Mouse (Mus musculus): ENCODE measurements around the gene Gm4871. TPM values are rescaled to one million over a fixed set of nuclear protein-coding genes. Genes with fewer than 3 reads are reported as not detected.
"Not testable (repeated sequence)": the region's sequence is repeated elsewhere in the genome, so short reads cannot be mapped to it uniquely, and the experiment has no call there.

The Gm4871 gene
- total RNA-seq (2021): not detected
- long read RNA-seq, experiment 1: 0 reads
- long read RNA-seq, experiment 2: 0 reads

DNA sequence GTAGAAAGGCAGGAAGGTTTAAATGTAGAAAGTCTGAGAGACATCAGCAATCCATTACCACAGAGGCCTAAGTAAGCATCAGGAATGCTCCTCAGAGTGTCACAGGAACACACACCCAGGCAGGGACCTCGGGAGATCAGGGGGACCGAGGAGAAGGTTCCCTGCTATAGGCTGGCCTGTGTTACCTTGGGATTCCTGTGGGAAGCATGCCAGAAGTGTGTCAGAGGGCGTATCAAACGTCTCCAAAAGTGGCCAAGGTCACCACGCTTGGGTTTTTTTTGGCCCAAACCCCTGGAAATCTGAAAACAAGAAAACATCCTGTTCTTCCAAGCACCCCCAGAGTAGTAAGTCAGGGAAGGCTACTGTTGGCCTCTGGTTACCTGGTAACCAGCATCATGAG is at the start of gene Gm4871:
TSS of gene Gm4871 (minus strand) at position 364 of the 400 bp plus-strand sequence.
- not testable (repeated sequence) for DNase-seq (ENCODE audit: low spot score)

DNA sequence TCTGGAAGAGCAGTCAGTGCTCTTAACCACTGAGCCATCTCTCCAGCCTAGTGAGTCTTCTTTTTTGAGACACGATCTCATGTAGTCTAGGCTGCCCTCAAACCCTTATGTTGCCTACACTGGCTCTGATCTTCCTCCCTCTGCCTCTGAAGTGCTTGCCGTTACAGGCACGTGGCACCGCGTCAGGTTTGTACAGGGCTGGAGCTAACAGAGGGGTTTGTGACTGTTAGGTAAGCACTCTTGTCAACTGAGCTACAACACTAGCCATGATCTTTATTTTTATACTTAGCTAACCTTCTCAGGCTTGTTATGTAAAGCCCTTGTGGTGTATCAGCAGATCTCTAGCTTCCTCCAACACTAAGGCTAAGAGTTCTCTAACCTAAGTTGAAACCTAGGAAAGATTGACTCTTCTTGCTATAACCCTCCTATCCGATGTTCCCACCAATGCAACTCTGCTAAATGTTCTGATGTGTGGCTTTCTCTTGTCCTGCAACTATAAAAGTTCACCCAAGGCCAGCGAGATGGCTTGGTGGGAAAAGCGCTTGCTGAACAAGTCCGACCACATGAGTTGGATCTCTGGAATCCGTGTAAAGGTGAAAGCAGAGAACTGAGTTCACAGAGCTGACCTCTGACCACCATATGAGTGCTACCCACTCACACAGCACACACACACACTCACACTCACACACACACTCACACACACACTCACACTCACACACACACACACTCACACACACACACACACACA is 49.5 kb upstream of the Gm4871 start:
- no peak for DNase-seq (ENCODE audit: low spot score)

DNA sequence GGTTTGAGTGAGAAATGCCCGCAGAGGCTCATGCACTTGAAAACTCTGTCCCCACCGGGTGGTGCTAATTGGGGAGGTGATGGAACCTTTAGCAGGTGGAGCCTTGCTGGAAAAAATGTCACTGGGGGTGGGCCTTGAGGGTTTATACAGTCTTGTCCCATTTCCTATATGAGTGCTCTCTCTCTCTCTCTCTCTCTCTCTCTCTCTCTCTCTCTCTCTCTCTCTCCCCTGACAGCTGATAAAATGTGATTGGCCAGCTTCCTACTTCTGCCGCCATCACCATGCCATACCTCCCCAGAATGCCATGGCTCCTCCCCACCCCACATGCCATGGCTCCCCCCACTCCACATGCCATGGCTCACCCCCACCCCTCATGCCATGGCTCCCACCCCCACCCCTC is 42.5 kb upstream of the Gm4871 start:
- DNase-seq (ENCODE audit: low spot score): no peak

DNA sequence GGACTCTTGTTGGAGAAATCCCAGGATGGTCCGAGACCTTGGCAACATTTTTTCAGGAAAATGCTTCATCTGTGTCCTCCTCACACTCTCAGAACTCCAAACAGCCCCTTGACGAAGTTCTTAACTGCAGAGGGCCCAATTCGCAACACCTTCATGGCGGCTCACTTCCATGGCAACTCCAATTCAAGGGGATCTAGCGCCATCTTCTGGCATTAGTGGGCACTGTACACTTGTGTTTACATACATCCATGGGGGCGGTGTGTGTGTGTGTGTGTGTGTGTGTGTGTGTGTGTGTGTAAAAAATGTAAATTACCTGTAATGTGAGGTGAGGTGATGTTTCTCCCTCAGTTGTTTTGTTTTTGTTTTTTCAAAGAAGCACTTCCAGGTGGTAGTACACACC is 38.8 kb upstream of the Gm4871 start:
- no peak for DNase-seq (ENCODE audit: low spot score)

DNA sequence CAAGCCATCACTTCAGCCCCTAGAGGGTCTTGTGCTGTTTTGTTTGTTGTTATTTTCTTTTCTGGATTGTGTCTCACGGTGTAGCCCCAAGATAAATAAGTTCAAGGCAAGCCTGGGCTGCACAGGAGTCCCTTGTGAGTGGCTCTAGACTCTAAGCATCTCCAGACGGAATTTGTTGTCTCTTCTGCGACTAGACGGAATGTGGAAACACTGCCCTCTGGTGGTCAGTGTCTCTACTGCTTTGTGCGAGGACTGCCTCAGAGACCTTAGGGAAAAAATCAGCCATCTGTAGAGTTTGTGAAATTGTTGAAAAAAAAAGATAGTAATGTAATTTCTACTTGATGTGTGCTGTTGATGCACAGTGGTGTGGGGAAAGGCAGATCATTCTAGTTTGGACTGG is 37.2 kb upstream of the Gm4871 start:
- DNase-seq (ENCODE audit: low spot score): peak; percentile 68

DNA sequence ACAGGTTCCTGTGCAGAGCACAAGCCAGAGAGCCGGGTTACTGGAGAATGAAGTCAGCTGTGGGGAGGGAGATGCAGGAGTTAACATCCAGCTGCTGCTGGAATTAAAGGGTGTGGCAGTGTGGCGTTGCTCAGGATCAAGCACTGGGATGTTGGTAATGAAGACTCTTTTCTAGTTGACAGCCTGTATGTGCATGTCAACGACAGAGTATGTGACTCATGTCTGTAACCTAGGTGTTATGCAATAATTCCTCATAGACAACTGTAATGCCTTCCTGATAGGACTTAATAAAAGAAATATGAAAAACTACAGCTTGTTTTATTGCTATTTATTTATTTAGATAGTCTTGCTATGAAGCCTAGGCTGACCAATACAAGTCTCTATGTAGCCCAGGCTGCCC is 36.3 kb upstream of the Gm4871 start:
- no peak for DNase-seq (ENCODE audit: low spot score)

DNA sequence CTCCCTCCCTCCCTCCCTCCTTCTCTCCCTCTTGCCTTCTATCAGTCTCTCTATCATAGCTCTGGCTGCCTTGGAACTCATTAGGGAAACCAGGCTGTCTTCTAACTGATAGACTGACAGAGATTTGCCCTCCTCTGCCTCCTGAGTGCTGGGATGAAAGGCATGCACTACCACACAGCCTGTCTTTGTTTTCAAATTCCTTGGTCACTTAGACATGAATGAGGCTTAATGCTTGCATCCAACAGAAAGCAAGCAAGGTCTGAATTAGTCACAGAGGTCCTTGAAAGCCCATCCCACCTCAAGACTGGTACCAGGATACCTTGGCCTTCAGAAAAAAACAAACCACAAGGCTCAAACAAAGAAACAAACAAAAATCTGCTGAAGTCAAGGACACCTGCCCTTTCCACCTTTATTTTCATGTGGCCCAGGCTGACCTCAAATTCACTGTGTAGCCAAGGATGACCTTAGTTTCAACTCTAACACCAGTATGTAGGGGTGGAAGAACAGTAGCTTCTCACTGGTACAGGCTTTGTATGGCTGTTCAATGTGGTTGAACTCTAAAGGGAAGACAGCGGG is 32.3 kb upstream of the Gm4871 start:
- no peak for DNase-seq (ENCODE audit: low spot score)

DNA sequence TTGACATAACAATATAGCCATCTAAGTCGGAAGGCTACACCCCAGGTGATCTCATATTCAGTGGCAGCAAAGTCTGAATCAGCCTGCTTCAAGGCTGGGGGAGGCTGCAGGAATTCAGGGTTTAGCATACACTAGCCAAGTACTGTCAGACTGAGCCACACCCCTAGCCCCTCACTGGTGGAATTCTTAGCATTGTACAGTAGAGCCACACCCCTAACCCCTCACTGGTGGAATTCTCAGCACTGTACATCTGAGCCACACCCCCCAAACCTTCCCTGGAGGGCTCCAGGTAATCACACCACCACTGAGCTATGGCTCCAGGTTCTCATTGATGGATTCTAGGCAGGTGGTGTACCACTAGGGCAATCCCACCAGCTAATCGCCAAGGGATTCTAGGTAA is 27.0 kb upstream of the Gm4871 start:
- no peak for DNase-seq (ENCODE audit: low spot score)

DNA sequence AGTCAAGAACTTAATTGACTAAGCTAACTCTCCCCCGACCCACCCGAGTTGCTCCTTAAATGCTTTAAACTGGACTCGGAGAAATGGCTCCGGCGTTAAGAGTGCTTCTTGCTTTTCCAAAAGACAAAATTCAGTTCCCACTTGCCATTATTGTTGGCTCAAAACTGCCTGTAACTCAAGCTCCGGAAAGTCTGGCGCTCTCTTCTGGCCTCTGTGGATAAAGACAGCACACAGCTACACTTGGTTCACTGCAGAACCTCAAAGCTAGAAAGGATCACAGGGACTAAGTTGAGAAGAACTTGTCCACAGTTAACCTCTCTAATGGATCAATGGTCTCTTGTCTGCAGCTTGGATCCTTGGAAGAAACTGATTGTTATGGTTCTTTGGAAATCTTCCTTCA is 26.2 kb upstream of the Gm4871 start:
- DNase-seq (ENCODE audit: low spot score): no peak

DNA sequence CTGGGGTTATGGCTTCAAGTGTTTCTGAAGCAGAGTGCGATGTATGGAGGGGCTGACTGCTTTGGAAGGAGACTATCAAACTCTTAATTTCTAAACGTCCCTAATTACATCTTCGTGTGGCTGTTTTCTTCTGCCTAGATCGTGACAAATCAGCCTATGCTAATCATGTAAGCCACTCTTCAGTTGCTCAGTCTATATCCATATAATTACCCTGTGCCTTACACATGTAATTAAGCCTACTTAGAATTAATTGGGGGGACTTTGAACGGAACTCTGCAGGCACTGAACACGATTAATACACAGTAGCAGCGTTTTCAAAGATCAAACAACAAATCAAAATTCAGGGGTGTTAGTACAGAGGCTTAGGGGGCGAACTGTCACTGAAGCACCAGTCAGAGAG is 25.4 kb upstream of the Gm4871 start:
- no peak for DNase-seq (ENCODE audit: low spot score)

DNA sequence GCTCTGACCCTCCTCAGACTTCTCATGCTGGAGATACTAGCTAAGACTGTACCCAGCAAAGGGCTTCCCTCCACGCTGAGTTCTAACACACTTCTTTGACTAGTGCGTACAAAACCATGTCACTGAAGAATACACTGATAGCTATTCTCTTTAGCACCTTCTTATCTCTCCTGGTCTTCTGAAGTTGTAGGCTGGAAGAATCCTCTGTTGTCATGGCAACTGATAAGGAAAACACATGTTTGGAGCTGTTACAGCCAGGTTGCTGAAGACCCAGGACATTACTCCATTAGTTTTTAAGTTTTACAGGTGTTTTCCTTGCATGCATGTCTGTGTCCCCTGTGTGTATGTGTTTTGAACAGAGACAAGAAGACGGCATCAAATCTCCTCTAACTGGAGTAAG is 21.6 kb upstream of the Gm4871 start:
- DNase-seq (ENCODE audit: low spot score): not testable (repeated sequence)

DNA sequence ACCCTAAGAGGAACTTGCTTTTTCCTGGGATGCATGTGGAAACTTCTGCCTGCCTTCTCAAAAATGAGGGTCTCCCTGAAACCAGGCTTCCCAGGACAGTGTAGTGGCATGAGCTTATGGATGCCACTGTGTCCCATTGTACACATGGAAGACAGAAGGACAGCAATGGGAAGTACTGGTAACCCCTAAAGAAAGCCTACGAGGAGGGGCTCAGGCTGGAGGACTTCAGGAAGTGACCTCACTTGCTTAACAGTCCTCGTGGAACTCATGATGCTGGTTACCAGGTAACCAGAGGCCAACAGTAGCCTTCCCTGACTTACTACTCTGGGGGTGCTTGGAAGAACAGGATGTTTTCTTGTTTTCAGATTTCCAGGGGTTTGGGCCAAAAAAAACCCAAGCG is 10.1 kb upstream of the Gm4871 start, which contains the start of gene 1700018F24Rik:
TSS of gene 1700018F24Rik (plus strand) at position 301 of the 400 bp plus-strand sequence.
- not testable (repeated sequence) for DNase-seq (ENCODE audit: low spot score)

DNA sequence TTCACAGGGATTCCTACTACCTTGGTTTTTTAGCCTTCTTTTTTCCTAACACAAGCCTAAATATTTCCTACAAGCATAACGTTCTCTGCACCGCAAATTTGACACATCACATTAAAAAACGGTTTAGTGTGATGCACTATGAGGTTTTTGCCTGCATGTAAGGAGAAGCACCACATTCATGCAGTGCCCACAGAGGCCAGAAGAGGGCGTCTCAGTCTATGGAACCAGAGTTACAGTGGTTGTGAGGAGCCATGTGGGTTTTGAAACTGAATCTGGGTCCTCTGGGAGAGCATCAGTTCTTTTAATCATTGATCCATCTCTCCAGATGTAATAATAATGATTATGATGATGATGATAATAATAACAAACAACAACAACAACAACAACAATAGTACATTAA is 9.1 kb upstream of the Gm4871 start:
- no peak for DNase-seq (ENCODE audit: low spot score)

DNA sequence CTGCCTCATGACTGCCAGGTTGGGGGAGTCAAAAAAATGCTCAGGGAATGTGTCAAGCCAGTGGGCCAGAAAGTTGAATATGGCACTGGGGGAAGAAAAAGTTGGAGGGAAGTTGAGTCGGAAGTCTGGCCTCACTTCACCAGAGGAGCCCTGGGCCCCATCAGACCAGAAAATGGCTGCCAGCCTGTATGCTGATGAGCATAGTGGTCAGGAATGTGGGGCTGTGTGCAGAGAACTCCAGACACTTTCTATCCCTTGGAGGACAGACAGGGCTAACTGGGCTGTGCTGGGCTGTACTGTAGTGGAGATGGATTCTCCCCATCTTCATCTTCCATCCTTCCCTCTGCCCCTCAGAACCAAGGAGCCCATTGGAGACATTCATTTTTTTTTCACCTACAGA is 2.1 kb downstream of the Gm4871 start:
- DNase-seq (ENCODE audit: low spot score): not testable (repeated sequence)

DNA sequence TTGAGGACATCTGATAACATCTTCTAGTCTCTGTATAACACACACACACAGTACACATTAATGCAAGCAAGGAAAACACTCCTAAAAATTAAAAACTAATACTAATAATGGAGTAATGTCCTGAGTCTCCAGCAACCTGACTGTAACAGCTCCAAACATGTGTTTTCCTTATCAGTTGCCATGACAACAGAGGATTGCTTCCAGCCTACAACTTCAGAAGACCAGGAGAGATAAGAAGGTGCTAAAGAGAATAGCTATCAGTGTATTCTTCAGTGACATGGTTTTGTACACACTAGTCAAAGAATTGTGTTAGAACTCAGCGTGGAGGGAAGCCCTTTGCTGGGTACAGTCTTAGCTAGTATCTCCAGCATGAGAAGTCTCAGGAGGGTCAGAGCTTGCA is 11.8 kb downstream of the Gm4871 start:
- DNase-seq (ENCODE audit: low spot score): not testable (repeated sequence)

DNA sequence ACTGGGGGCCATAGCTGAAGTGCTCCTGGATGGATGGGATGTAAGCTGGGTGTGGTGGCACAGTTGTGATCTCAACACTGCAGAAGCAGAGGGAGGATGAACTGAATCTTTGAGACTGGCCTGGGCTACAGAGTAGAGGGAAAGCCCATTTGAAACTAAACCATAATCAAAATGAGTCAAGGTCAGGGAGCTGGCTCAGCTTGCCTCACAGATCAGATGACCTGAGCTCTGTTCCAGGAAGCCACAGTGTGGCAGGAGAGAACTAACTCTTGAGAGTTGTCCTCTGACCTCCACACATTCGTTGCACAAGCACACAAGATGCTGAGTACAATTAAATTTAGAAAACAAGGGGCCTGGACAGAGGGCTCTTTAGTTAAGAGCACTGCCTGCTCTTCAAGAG is 12.3 kb downstream of the Gm4871 start:
- DNase-seq (ENCODE audit: low spot score): not testable (repeated sequence)

DNA sequence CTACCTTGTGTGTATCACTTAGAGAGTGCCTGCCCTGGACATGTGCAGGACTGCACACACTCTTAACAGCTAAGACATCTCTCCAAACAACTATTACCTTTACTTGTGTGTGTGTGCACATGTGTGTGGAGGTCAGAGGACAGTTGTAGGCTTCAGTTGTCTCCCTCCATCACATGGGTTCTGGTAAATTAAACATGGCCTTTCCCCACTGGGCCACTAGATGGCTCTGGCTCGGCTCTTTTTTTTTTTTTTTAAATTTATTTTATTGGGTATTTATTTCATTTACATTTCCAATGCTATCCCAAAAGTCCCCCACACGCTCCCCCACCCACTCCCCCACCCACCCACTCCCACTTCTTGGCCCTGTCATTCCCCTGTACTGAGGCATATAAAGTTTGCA is 15.8 kb downstream of the Gm4871 start:
- not testable (repeated sequence) for DNase-seq (ENCODE audit: low spot score)

DNA sequence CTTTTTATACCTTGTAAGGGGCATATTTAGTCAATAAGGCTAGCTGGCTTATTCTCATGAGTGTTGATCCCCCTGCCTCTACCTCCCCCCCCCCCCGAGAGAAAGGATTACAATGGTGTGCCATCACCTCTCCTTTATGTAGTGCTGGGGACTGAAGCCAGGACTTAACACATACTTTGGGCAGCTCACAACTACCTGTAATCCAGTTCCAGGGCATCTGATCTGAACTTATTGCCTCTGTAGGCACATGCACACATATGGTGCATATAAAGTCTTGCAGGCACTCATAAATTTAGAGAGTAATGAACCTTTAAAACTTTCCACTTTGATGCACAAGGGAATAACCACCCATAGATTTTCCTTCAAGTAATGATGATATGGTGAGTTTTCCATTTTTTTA is 18.3 kb downstream of the Gm4871 start:
- DNase-seq (ENCODE audit: low spot score): no peak

DNA sequence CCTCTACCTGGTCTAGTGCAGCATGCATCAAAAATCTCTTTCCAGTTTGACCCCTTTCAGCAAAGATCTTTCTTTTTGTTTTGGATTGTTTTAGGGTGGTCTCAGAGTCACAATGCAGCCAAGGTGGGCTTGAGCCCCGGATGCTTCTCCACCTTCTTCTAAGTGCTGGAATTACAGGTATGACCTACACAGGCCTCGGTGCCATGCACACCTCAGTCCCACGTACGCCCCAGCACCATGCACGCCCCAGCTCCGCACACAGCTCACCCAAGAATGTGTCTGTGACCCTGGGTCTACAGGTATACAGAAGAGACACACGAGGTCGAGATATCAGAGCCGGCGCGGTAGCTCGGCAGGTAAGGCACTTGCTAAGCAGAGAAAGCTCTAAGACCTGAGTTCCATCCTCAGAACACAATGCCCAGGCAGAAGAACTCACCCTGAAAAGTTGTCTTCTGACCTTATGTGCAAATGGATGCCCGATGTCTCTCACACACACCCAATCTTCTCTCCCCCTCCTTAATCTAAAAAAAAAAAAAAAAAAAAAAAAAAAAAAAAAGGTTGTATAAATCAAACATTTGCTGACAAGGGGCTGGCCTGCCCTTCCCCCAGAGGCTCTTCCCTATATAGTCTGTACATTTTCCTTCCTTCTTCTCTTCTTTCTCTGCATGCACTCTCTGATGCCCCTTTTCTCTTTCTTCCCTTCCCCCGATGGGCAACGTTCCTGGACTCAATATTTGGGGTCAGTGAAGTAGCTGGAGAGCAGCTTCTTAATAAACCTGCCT is 23.5 kb downstream of the Gm4871 start:
- no peak for DNase-seq (ENCODE audit: low spot score)

DNA sequence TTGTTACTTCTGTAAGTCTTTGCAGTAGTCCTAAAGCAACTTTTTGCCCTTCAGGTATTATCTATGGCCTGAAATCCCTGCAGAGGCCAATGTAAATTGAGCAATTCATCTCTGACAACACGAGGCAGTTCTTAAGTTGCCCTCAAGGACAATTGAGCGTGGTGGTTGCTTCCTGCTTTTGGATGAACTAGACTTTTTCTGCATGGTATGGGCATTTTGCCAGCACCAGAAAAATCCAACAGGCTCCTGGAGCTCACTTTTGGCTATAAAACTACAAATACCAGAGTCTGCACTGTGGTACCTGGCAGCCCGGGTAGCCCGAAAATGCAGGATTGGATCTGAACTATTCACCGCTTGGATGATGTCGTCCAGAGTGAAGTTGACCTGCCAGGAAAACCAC is 27.0 kb downstream of the Gm4871 start:
- DNase-seq (ENCODE audit: low spot score): no peak

DNA sequence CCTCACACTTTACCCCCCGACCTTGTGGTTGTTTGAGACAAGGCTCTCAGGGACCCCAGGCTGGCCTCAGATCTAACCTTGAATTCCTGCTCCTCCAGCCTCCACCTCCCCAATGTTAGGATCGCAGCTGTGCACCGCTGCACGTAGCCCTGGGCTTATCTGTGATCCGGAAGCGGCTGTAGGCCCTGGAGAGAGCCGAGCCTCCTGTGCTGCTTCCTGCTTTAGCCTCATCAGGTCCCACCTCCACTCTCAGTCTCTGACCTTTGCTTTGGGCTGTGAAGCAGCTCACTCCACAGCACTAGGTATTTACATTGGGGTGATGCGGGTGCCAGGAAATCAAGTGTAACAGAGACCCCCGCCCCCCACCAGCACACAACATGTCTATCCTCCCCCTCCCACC is 28.1 kb downstream of the Gm4871 start:
- no peak for DNase-seq (ENCODE audit: low spot score)

DNA sequence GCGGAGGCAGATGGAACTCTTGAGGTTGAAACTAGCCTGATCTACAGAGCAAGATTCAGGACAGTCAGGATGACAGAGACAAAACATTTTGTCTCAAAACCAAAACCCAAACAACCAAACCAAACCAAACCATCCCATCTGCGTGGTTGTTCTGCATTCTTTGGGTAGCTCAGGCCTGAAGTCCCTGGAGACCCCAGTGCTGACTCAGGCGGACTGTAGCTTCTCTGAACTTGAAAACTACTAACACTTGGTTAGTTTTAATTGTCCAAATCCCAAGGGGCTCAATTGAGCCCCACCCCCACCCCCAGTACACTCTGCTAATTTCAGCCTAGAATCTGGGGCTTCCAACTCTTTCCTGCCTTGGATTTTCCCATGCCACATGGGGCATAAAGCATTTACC is 29.2 kb downstream of the Gm4871 start:
- no peak for DNase-seq (ENCODE audit: low spot score)

DNA sequence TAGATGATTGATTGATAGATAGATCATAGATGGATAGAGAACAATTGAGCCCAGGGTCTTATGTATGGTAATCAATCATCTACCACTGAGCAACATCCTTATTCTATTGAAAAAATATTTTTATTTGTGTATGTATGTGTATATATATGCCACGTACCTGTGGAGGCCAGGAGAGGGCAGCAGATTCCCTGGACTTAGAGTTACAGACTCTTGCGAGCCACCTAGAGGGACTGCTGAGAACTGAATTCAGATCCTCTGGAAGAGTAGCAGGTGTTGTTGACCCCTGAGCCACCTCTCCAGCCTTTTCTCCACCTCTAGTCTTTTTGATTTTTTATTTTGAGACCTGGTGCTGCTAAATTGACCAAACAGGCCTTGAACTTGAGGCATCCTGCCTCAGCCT is 34.1 kb downstream of the Gm4871 start:
- DNase-seq (ENCODE audit: low spot score): no peak
